Mouse (Mus musculus) spleen, adult 2 months (tissue): ENCODE data around the gene Mrps6. TPM values are rescaled to one million over a fixed set of nuclear protein-coding genes. Genes with fewer than 3 reads are reported as not detected.

Source experiments
- DNase-seq, 2 experiments: peaks; one replicate each; pipeline versions ENCODE4 v3.0.0 to v3.0.0-alpha.2; 2012 to 2021; ENCODE audit warnings: low spot score in 2 of 2, low read depth in 1 of 2
- H3K27ac ChIP-seq: fragments of 200-500 bp; 2 replicates; pipeline ENCODE4 v1.5.1; 2012; ENCODE audit warnings: low read length, inconsistent platforms; ENCODE audit not compliant: insufficient read depth
- H3K27me3 ChIP-seq: fragments of 200-500 bp; 2 replicates; pipeline ENCODE4 v1.6.1; 2012; ENCODE audit warnings: mild to moderate bottlenecking, moderate library complexity, low read length, inconsistent platforms; ENCODE audit not compliant: control insufficient read depth, insufficient read depth
- H3K36me3 ChIP-seq: fragments of 200-500 bp; 2 replicates; pipeline ENCODE4 v1.6.1; 2012; ENCODE audit warnings: mild to moderate bottlenecking, low read length, inconsistent platforms; ENCODE audit not compliant: control insufficient read depth, insufficient read depth
- H3K4me1 ChIP-seq: fragments of 200-500 bp; 2 replicates; pipeline ENCODE4 v1.6.1; 2011; ENCODE audit warnings: inconsistent platforms; ENCODE audit not compliant: control insufficient read depth, insufficient read depth, insufficient read length
- H3K4me3 ChIP-seq: fragments of 200-500 bp; 2 replicates; pipeline ENCODE4 v1.5.1; 2011; ENCODE audit warnings: mild to moderate bottlenecking, inconsistent platforms; ENCODE audit not compliant: insufficient read depth, insufficient read length; ENCODE audit errors: extremely low read depth
- CTCF ChIP-seq: fragments of 200-500 bp; IDR thresholded peaks from 2 replicates; pipeline ENCODE4 v1.5.1; 2011; ENCODE audit warnings: mild to moderate bottlenecking, inconsistent platforms; ENCODE audit not compliant: insufficient read depth, insufficient read length, insufficient replicate concordance; ENCODE audit errors: extremely low read depth
- POLR2A ChIP-seq: fragments of 200-500 bp; IDR thresholded peaks from 2 replicates; pipeline ENCODE4 v1.6.1; 2011; ENCODE audit warnings: low read depth, low read length, inconsistent platforms
- WGBS: fragments of 180-500 bp; shearing (Covaris S2); methylation state at CpG from one replicate; pipeline ENCODE4 v1.1.7; 2018; 5-methylcytosine and 5-hydroxymethylcytosine counted together
- polyA plus RNA-seq: library from polyadenylated mRNA; depleted of rRNA; stranded (reverse); fragments of >200 nt; gene quantifications from 2 replicates; pipeline ENCODE4 v1.2.3, GENCODE M21; 2012

The Mrps6 gene
- polyA plus RNA-seq, 1 experiment, result 6.7 TPM

DNA sequence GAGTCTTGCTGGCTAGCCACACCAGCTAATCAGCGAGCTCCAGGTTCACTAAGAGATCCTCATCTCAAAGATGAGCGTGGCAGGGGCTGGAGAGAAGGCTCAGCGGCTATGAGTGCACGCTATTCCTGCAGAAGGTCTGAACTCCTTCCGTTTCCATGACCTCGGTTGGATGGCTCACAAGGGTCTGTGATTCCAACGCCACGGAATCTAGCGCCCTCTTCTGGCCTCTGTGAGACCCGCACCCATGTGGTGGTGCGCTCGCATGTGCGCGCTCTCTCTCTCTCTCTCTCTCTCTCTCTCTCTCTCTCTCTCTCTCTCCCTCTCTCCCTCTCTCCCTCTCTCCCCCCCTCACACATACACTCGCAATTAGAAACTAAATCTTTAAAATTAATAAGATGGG is 78.2 kb downstream of the Mrps6 start:
- no peak for DNase-seq
- TF ChIP-seq POLR2A (no peak), CTCF (no peak)
- no peaks in the 10 kb centered on the region for H3K36me3 ChIP-seq
- whole genome bisulfite sequencing, result 93% methylated on average over 15 of the region's 15 CpGs
- H3K4me1 ChIP-seq, result no peaks in the 10 kb centered on the region
- H3K27me3 ChIP-seq, result no peaks in the 10 kb centered on the region
- H3K4me3 ChIP-seq, result no peak overlapping the region
- no peak overlapping the region for H3K27ac ChIP-seq

DNA sequence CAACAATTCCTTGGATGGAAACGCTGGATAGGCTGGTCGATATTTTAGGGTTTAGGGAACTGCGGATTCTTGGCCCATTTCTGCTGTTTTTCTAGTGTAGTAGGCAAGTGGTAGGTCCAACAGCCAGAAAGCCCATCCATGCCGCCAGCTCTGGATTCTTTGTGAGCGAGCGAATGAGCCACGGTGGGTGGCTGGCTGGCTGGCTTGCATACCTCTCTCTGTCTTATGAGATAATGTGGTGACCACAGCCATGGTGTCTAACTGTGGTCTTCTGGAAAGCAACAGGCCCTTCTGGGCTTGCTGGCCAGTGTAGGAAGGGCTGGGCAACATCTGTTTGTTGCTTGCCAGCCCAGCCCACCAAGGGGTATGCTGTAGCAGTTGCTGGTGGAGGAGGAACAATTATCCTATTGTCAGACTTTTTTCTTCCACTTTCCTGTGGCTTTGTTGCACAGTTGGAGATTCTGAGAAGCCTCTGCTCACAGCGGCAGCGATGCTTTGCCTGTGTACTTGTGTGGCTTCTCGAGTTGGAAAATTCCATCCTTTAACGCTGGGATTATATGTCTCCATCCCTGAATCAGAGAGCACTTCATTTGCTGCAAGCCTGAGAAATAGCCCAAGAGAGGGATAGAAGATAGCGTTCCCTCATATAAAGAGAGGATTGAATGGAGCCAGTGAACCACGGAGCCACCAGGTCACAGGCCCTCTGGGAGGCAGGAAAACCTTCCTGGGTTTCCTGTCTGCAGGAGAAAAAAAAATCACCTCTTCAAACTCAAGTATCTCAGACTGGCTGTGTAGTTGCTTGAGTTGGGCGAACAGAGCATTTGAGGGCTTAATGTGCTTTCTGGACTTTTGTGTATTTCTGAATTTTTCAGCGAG is 81.6 kb downstream of the Mrps6 start:
- no peak overlapping the region for H3K27ac ChIP-seq
- no peaks in the 10 kb centered on the region for H3K36me3 ChIP-seq
- 77% methylated on average over 15 of the region's 15 CpGs for WGBS
- DNase-seq, result no peak
- no peaks in the 10 kb centered on the region for H3K27me3 ChIP-seq
- no peaks in the 10 kb centered on the region for H3K4me1 ChIP-seq
- no peak for TF ChIP-seq POLR2A
- no peak for TF ChIP-seq CTCF
- no peak overlapping the region for H3K4me3 ChIP-seq

DNA sequence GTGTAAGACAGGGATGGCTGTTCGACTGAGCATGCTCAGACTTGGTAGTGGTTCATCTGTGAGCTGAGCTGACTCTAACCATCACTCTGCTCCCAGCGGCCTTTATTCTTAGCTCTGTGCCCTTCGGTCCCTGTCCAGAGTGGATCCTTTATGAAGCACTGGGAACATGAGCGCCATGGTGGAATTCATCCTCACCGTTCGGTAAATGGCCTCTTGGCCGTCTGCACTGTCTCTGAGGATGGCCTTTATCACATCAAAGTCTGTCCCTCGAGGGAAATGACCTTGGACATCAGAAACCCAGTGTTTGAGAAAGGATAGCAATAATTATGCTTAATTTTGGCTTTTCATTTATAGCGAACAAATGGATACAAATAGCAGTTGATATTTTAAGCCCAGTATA is 82.3 kb downstream of the Mrps6 start:
- Histone ChIP-seq H3K27me3 (no peaks in the 10 kb centered on the region), H3K27ac (no peak overlapping the region), H3K36me3 (no peaks in the 10 kb centered on the region), H3K4me1 (no peaks in the 10 kb centered on the region), H3K4me3 (no peak overlapping the region)
- TF ChIP-seq CTCF (no peak), POLR2A (no peak)
- WGBS, result 90% methylated on average over 9 of the region's 9 CpGs
- no peak for DNase-seq

DNA sequence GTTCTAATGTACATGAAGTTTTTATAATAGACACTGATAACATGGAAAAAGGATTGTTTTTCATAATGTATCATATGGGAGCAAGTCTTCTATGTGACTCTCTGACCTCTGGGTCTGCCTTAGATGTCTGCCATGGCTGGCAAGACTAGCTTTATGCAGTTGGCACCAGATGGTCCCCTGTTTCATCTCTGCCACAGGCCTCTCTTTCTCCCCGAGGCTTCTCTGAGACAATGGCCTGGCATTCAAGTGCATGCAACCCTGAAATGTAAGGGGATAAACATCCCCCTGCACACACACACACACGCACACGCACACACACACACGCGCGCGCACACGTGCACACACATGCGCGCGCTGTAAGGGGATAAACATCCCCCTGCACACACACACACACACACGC is 83.0 kb downstream of the Mrps6 start:
- no peaks in the 10 kb centered on the region for H3K36me3 ChIP-seq
- WGBS, result 93% methylated on average over 12 of the region's 12 CpGs
- no peak overlapping the region for H3K27ac ChIP-seq
- H3K27me3 ChIP-seq, result no peaks in the 10 kb centered on the region
- H3K4me3 ChIP-seq, result no peak overlapping the region
- no peak for DNase-seq
- no peak for TF ChIP-seq CTCF
- no peak for TF ChIP-seq POLR2A
- H3K4me1 ChIP-seq, result no peaks in the 10 kb centered on the region

DNA sequence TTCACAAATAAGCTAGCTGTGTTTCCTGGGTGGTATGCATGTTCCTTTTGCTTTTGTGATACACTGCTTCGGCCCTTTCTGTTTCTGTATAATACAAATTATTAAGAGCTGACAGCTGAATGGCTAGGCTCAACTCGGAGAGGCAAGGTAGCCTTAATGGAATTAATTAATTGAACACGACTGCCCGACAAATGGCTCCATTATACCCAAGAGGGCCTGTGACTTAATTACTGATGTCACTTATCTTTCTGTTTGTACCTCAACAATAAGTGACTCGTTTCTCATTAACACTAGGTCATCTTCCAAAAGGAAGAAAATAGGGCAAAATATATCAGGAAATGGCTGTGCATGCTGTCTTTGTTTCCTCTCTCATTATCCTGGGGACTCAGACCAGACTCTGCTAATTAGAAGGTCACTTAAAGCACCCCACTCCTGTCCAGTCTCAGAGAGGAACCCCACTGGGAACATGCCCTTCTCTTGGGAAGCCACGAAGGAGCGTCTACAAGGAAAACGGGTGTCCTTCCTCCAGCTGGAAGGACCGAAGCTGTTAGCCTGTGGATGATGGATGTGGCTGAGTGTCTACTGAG is 84.4 kb downstream of the Mrps6 start:
- no peaks in the 10 kb centered on the region for H3K27me3 ChIP-seq
- H3K4me1 ChIP-seq, result no peaks in the 10 kb centered on the region
- no peak overlapping the region for H3K27ac ChIP-seq
- H3K4me3 ChIP-seq, result no peak overlapping the region
- DNase-seq, result no peak
- H3K36me3 ChIP-seq, result no peaks in the 10 kb centered on the region
- WGBS, result 89% methylated on average over 9 of the region's 9 CpGs
- TF ChIP-seq CTCF (no peak), POLR2A (no peak)

DNA sequence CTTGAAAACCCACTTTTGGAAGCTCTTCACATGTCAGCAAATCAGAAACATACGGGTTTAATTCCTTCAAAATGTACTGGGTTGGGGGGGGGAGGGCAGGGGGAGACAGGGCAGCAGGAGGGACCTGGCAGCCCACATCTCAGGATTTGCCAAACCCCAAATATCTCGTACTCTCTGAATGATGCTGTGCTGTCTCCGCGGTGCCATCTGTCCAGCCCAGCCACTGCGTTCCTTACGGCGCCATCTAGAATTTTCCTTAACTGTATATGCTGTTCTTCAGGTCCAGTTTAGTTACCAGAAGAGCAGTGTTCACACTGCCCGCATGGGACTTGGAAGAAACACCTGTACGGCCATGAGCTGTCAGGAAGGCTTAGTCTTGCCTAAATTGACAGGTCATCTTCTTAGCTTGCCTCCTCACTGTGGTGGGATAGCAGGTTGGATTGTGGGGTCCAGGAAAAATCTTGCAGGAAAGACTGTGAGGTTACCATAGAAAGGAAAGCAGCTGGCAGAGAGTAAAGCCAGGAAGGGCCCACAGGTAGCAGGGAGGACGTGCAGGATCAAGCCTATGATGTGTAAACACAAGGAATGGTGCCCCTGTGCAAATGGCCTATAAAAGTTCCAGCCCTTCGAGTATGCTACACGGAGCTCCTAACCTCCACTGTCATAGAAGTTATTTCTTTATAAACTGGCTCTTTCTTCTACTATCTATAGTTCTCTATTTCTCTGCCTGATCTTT is 89.7 kb downstream of the Mrps6 start:
- no peaks in the 10 kb centered on the region for H3K27me3 ChIP-seq
- no peaks in the 10 kb centered on the region for H3K36me3 ChIP-seq
- H3K27ac ChIP-seq, result no peak overlapping the region
- H3K4me3 ChIP-seq, result no peak overlapping the region
- no peaks in the 10 kb centered on the region for H3K4me1 ChIP-seq
- no peak for TF ChIP-seq CTCF
- no peak for TF ChIP-seq POLR2A
- WGBS, result 90% methylated on average over 12 of the region's 12 CpGs
- DNase-seq, result no peak
